Mouse (Mus musculus) neural tube, embryonic 15.5 days (tissue): ENCODE measurements around the gene Crtc3. TPM values are rescaled to one million over a fixed set of nuclear protein-coding genes. Genes with fewer than 3 reads are reported as not detected.

Experiments
- ATAC-seq: fragments of 200-750 bp; cut with Nextera tagmentation; 2 replicates; pipeline ENCODE4 v1.8.0; 2017; ENCODE audit warnings: mild to moderate bottlenecking, moderate TSS enrichment, moderate library complexity; ENCODE audit not compliant: low FRiP score
- H3K27ac ChIP-seq: fragments of 300-500 bp; sonication (generic); replicated peaks from 2 replicates; pipeline ENCODE4 v1.5.1; 2015; ENCODE audit warnings: mild to moderate bottlenecking, inconsistent platforms
- H3K27me3 ChIP-seq: fragments of 300-500 bp; sonication (generic); replicated peaks from 2 replicates; pipeline ENCODE4 v1.6.1; 2015; ENCODE audit warnings: inconsistent platforms
- H3K36me3 ChIP-seq: fragments of 300-500 bp; sonication (generic); 2 replicates; pipeline ENCODE4 v1.6.1; 2015; ENCODE audit warnings: inconsistent platforms
- H3K4me1 ChIP-seq: fragments of 300-500 bp; sonication (generic); 2 replicates; pipeline ENCODE4 v1.6.1; 2015; ENCODE audit warnings: inconsistent platforms
- H3K4me2 ChIP-seq: fragments of 300-500 bp; sonication (generic); 2 replicates; pipeline ENCODE4 v1.6.1; 2015; ENCODE audit warnings: inconsistent platforms, mild to moderate bottlenecking, moderate library complexity
- H3K4me3 ChIP-seq: fragments of 300-500 bp; sonication (generic); replicated peaks from 2 replicates; pipeline ENCODE4 v1.5.1; 2015; ENCODE audit warnings: mild to moderate bottlenecking, inconsistent platforms
- H3K9ac ChIP-seq: fragments of 300-500 bp; sonication (generic); replicated peaks from 2 replicates; pipeline ENCODE4 v1.6.1; 2015; ENCODE audit warnings: mild to moderate bottlenecking, inconsistent platforms
- H3K9me3 ChIP-seq: fragments of 300-500 bp; sonication (generic); replicated peaks from 2 replicates; pipeline ENCODE4 v1.6.1; 2016; ENCODE audit warnings: inconsistent platforms
- WGBS: fragments of 180-500 bp; shearing (Covaris S2); methylation state at CpG from one replicate; pipeline ENCODE4 v1.1.7; 2015; ENCODE audit warnings: mixed read lengths; 5-methylcytosine and 5-hydroxymethylcytosine counted together
- polyA plus RNA-seq: library from polyadenylated mRNA; unstranded; fragments of >200 nt; fragmentation: Nextera tagmentation; extraction: Ambion mirVana; gene quantifications from 2 replicates; pipeline ENCODE4 v1.2.1, GENCODE M21; 2015

Gene Crtc3
- polyA plus RNA-seq, 1 experiment from 2014 or later = 18.4 TPM

DNA sequence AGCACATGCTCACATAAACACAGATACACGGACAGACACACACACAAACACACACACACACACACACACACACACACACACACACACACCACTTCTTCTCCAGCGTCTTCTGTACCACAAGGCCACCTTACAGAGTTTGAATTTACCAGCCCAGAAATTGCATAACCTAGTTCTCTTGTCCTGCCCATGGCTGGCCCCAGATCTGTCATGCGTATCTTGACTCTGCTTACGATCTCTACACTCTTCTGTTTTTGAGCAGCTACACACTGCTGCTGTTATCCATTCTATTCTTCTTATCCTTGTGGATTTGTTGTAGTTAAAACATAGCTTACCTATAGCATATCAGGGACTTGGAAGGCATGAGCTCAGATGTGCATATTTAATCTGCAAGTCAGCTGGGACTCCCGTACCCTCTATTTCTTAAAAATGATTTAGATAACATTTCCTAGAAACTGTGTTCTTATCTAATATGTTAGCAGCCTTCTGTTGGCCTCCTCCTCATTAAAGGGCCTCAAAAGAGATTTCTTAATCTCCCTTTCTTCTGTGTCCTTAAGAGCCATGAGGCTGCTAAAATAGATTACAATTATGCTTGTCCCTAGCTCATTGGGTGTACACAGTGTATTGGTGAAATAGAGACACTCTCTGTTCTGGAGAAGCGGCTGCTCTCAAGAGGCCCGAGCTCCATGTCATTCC lies 146.4 kb downstream of the Crtc3 start:
- Histone ChIP-seq H3K9me3 (no peaks in the 10 kb centered on the region), H3K27me3 (peaks cover 3% of the 10 kb centered on the region; the same call in 1 of the 2 replicates), H3K4me2 (no peak overlapping the region), H3K4me3 (no peak overlapping the region), H3K9ac (no peak overlapping the region), H3K4me1 (no peaks in the 10 kb centered on the region), H3K27ac (no peak overlapping the region), H3K36me3 (no peaks in the 10 kb centered on the region)
- no peak for ATAC-seq
- 92% methylated on average over 7 of the region's 7 CpGs for WGBS

DNA sequence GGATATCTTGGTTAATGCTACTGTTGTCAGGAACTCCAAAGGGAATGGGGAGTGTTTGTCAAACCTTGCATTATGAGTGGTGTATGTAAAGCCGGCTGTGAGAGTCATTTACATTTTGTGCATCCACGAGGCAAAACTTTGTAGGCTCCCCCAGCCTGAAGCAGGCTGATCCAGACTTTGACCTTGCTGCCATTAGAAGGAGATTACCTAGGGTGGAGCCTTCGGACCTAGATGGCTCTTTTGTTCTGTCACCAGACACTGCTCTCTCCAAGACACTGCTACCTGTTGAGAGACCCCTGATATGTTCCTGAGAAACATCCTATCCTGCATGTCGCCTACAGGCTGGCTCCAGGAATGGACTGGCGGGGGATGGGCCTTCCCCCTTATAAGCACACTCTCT lies 149.1 kb downstream of the Crtc3 start:
- no peak overlapping the region for H3K9ac ChIP-seq
- H3K4me3 ChIP-seq = no peak overlapping the region
- H3K36me3 ChIP-seq = no peaks in the 10 kb centered on the region
- H3K27me3 ChIP-seq = peaks cover 3% of the 10 kb centered on the region; the same call in 1 of the 2 replicates
- no peak for ATAC-seq
- WGBS = 69% methylated on average over 5 of the region's 5 CpGs
- no peaks in the 10 kb centered on the region for H3K9me3 ChIP-seq
- H3K27ac ChIP-seq = no peak overlapping the region
- H3K4me1 ChIP-seq = peaks cover under 1% of the 10 kb centered on the region
- H3K4me2 ChIP-seq = no peak overlapping the region

Other genes starting within 250 kb of the Crtc3 start
- gene Blm, start 153.8 kb downstream of the Crtc3 start, polyA plus RNA-seq = 7.4 and 11.3 TPM in 2 replicates
- gene Iqgap1, start 137.1 kb upstream of the Crtc3 start, polyA plus RNA-seq = 18.1 and 31.0 TPM in 2 replicates
- gene Zscan2, start 172.0 kb upstream of the Crtc3 start, polyA plus RNA-seq = 3.3 and 3.9 TPM in 2 replicates
- 33.0 and 35.0 TPM in 2 replicates for gene Wdr73, start 212.4 kb upstream of the Crtc3 start, polyA plus RNA-seq
- gene Nmb, start 216.2 kb upstream of the Crtc3 start, polyA plus RNA-seq = 6.4 and 7.2 TPM in 2 replicates